Mouse (Mus musculus): ENCODE results near the gene Rhbdf2.
A peak's percentile ranks its signal among the peaks of the same experiment; 100 is the strongest.
"Not testable (repeated sequence)": the region's sequence is repeated elsewhere in the genome, so short reads cannot be mapped to it uniquely, and the experiment has no call there.

Gene Rhbdf2

DNA sequence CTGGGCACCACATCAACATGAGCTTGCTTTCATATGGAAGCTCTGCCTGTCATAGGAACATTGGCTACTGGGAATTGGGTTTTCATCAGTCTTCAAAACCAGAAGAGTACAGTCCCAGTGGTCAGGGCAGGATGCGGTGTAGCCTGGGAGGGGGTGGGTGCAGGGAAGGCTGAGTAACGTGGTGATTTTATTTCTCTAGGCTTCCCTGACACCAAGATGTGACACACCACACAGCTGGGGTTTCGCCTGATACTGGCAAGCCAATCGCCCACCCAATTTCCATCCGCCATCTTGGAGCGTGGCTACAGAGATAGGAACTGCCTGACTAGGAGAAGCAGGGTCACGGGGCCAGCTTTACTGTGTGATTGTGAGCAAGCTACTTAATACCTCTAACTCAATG is 8.2 kb downstream of the Rhbdf2 start:
- no peak for DNase-seq (ENCODE audit: low read depth)

- DNase-seq (ENCODE audit: low read depth), result no peak
Observed at GRCm38 (mm10) chr11:116617641-116618040, 9.2 kb downstream of the Rhbdf2 start.

DNA sequence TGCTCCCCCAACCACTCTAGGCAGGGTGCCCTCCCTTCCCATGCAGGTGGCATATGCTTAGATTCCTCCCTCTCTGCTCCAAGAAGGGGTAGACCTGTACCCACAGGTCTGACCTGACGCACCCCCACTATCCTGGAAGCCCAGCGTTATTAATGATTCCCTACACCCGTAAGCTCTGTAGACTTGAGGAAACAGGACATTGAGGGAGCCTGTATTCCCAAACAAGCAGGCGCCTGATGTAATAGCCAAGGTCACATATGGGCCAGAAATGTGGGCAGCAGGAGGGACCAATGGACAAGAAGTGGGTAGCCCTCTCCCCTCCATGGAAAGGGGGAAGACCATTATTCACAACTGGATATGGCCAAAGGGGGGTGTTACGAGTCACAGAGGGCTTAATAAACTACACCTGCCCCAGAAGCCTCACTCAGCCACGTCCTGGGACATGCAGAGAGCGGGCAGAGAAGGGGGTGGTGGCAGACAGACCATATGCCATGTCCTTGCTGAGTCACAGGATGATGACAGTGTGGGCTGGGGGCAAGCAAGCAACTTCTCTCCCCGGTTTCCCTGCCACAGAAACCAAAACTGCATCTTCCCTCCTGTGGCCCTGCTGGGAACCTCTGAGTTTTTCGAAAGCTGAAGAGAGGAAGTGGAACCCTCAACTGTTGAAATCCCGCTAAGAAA is 10.2 kb downstream of the Rhbdf2 start:
- DNase-seq (ENCODE audit: low read depth), result no peak

DNA sequence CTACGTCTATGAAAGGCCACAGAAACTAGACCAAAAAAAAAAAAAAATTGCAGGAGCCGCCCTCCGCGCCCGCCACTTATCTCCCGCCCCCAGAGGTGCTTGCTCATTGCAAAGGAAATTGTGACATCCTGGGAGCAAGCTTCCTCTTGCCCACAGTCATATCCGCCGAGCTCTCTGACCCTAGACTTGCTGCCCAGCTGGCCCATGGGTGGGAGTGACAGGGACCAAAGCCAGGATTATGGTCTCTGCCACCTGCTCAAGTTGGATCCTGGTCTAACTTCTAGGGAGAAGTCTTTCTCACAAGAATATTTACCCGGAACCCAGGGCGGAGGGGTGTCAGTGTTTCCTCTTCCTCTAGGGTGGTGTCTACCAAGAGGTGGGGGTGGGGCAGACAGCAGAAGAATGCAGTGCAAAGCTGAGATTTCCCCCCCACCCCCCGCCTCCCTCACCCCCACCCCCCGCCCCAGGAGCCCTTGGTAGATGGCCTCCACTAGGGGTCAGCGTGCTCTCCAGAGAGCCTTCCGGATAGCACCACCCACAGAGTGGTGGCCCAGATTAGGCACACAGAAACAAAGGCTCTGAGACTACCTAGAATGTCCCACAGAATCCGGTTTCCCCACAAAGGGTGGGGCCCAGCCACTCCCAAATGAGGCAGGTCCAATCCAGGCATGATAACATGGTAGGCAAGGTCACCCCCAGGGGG is 10.9 kb downstream of the Rhbdf2 start:
- no peak for DNase-seq (ENCODE audit: low read depth)

- DNase-seq (ENCODE audit: low read depth), result no peak
Observed at GRCm38 (mm10) chr11:116613234-116613633, 13.6 kb downstream of the Rhbdf2 start.

GRCm38 (mm10) chr11:116612554-116612953 is 14.3 kb downstream of the Rhbdf2 start:
- no peak for DNase-seq (ENCODE audit: low read depth)

GRCm38 (mm10) chr11:116611883-116612282 is 14.9 kb downstream of the Rhbdf2 start:
- no peak for DNase-seq (ENCODE audit: low read depth)

DNA sequence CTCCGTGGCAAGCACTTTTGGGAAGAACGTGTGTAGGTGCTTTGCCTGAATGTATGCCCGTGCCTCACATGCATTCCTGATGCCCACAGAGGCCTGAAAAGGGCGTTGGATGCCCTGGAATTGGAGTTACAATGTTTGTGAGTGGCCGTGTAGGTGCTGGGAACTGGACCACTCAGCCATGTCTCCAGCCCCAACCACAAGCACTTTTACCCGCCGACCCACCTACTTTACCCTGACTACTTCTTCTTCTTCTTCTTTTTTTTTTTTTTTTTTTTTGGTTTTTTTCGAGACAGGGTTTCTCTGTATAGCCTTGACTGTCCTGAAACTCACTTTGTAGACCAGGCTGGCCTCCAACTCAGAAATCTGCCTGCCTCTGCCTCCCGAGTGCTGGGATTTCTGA is 15.7 kb downstream of the Rhbdf2 start:
- not testable (repeated sequence) for DNase-seq (ENCODE audit: low read depth)

GRCm38 (mm10) chr11:116609965-116610630 is 16.7 kb downstream of the Rhbdf2 start:
- DNase-seq (ENCODE audit: low read depth), result no peak

GRCm38 (mm10) chr11:116607717-116608116 is 19.1 kb downstream of the Rhbdf2 start:
- DNase-seq (ENCODE audit: low read depth), result no peak

DNA sequence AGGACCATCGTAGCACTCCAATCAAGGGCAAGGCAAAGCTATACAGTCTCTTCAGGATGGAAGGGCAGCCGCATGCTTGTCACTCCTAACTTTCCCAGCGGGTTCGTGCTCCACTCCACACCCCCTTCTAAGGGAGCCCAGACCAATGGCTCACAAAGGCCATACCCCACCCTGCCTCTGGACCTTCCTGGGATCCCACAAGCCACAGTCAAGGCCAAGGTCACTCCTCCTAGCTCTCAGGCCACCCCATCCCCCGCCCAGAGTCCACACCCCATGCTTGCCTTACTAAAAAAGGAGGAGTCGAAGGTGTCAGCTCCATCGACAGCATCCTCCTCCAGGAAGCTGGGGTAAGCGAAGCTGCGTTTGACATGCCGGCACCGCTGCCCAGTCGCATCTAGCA is 22.7 kb downstream of the Rhbdf2 start:
- DNase-seq (ENCODE audit: low read depth), result no peak

- no peak for DNase-seq (ENCODE audit: low read depth)
Observed at GRCm38 (mm10) chr11:116603339-116603738, 23.5 kb downstream of the Rhbdf2 start.

DNA sequence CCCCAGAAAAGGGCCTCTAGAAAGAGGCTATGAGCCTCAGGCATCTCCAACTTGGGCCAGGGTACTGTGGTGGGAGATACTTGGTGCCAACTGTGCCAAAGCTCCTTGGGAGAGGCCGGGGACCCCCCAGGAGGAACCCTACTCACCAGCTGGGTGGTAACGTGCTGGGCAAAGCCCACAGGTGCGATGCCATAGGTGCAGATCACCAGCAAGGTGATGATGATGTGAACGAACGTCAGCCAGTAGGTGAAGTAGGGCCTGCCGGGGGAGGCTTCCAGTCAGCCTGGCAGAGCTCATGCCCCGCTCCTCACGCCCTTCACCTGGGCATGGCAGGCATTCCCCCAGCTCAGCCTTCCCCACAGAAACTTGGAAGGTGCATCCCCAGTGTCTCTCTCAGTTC is 24.8 kb downstream of the Rhbdf2 start:
- DNase-seq (ENCODE audit: low read depth), result no peak

GRCm38 (mm10) chr11:116601166-116601565 is 25.7 kb downstream of the Rhbdf2 start:
- DNase-seq (ENCODE audit: low read depth), result no peak

GRCm38 (mm10) chr11:116599230-116599629 is 27.6 kb downstream of the Rhbdf2 start:
- DNase-seq (ENCODE audit: low read depth), result no peak

DNA sequence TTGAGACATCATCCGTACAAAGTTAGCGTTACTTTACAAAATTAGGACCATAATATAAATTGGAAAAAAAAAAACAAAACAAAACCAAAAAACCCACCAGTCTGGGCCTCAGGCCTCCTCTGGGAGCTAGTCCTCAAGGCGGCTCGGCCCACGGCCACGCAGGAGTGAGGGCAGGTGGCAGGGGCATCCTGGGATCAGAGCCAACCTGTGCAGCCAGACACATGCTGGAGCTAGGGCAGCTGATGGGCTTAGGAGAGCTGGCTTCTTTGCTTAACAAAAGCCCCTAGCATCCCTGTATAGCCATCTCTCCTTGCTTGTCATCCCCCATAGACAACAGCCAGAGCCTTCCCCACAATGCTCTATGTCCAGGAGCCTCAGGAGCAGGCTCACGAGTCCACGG is 28.6 kb downstream of the Rhbdf2 start:
- no peak for DNase-seq (ENCODE audit: low read depth)

- DNase-seq (ENCODE audit: low read depth), result no peak
Observed at GRCm38 (mm10) chr11:116596766-116597165, 30.1 kb downstream of the Rhbdf2 start.

DNA sequence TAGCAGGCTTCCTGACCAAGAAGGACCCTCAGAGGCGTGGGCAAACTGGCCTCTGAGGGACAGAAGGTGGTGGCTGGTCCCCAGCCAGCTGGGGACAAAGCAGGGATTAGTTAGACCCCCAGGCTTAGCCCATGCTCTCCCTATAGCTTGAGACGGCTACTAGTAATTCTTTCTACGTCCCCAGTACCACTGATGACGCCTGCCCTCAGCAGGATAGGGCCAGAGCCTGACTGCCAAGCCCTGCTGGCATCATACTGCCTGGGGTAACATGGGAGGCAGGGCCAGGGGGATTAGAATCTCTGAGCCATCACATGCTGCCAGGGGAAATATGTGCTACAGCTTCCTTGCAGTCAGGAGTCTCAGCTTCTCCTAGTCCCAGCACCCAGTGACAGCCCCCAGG is 33.5 kb downstream of the Rhbdf2 start:
- DNase-seq (ENCODE audit: low read depth), result no peak

- DNase-seq (ENCODE audit: low read depth), result peak; percentile 90
Observed at GRCm38 (mm10) chr11:116592428-116592827, 34.4 kb downstream of the Rhbdf2 start.

DNA sequence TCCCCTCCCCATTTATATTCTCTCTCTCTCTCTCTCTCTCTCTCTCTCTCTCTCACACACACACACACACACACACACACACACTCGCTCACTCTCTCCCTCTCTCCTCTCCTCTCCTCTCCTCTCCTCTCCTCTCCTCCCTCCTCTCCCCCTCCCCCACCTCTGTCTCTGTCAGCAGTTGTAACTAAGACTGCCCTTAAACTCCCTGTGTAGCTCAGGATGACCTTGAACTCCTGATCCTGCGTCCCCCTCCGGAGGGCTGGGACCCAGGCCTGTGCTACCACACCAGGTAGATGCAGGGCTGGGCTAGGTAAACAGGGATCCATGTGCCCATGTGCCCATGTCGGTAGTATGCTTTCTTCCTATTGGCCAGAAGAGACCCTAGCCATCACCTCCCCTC is 35.2 kb downstream of the Rhbdf2 start:
- DNase-seq (ENCODE audit: low read depth), result no peak

- DNase-seq (ENCODE audit: low read depth), result no peak
Observed at GRCm38 (mm10) chr11:116589574-116589973, 37.2 kb downstream of the Rhbdf2 start.

- no peak for DNase-seq (ENCODE audit: low read depth)
Observed at GRCm38 (mm10) chr11:116589020-116589531, 37.7 kb downstream of the Rhbdf2 start.
